Mouse (Mus musculus) thymus, postnatal 36 days (tissue): Measurements from ENCODE around the gene Acap2.

Experiments used
- DNase-seq, 2 experiments: peaks; one replicate each; pipeline ENCODE4 v3.0.0; 2022; ENCODE audit warnings: mixed read lengths in 2 of 2

The Acap2 gene

DNA sequence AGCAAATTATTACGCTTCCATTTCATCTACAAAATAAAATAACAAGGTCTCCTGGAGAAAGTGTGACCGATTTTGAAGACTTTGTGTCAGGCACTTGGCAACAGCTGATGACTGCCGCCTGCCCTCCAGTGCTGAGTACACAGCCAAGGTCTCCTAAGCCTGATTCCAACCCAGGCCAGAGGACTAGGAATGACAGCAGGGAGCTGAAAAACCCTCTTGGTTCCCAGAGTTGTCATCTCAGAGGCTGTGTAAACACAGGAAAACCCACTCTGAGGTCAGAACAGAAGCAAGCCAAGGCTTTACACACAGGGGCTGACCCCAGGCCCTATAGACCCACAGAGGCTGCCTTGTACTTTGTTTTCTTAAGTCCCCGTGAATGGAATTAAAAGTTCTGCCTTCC, 35.1 kb downstream of the Acap2 start:
- DNase-seq: no peak

DNA sequence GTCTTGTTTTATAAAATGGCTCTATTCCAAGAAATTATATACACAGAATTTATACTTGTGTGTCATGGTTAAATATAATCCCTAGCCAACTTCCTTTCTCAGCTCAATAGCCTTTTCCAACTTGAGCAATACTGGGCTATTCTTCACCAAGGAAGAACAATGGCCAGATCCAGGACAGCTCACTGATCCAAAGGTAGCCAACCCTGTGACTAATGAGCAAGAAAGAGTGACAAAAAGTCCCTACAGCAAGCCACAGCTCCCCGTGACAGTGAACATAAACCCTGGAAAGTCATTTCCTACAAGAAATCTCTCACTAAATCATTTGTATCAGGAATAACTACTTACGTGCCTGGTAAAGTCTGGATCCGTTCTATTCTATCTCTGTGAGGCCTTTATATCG, 35.6 kb downstream of the Acap2 start:
- DNase-seq: no peak

DNA sequence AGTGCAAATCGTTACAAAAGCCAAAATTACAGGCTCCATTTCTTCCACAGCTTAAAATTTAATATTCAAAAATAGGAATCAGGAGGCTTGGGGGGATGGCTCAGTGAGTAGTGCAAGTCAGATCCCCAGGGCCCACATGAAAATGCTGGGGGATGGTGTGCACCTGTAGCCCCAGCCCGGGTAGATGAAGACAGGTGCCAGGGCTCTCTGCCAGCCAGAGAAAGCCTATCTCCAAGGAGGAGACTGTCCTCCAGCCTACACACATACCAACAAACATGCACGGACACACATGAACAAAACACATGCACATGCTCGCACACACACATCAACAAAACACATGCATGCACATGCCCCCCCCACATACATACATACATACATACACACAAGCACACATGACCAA, 36.9 kb downstream of the Acap2 start:
- DNase-seq: no peak

DNA sequence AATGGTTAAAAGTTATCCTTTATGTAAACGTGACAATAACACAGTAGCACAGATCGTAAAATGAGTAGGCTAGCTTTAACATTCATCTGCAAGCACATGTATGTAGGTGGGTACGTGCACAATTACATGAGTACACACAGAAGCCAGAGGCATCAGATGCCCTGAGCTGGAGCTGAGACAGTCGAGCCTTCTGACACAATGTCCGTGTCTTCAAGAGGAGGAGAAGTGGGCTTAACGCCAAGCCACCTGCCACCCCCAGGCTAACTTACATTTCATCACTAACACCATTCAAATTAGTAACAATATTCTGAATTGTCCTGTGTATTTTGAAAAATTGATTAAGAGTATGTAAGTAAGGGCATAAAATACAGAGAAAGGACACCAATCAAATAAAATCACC, 40.6 kb downstream of the Acap2 start:
- DNase-seq: no peak

- no peak for DNase-seq
Measured at GRCm38 (mm10) chr16:31159491-31159890, 41.6 kb downstream of the Acap2 start.

- no peak for DNase-seq
Measured at GRCm38 (mm10) chr16:31149841-31150240, 51.2 kb downstream of the Acap2 start.

- DNase-seq: no peak
Measured at GRCm38 (mm10) chr16:31148891-31149290, 52.2 kb downstream of the Acap2 start.

DNA sequence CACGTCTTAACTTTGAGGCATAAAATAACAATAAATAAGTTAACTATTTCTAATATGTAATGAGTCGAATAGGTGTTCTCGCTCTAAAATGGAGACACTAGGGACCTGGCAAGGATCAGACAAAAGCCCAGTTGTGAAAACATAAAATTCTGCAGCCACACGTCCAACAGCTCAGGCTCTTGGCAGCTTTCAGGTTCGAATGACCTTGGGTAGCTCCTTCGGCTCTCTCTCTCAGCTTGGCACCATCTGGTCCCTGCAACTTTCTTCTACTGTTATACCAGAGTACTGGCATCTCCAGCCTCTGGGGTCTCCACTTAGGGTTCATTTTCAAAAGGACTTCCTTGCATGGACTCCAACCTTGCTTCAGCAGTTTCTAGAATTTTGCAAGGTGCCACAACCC, 53.3 kb downstream of the Acap2 start:
- DNase-seq: no peak

DNA sequence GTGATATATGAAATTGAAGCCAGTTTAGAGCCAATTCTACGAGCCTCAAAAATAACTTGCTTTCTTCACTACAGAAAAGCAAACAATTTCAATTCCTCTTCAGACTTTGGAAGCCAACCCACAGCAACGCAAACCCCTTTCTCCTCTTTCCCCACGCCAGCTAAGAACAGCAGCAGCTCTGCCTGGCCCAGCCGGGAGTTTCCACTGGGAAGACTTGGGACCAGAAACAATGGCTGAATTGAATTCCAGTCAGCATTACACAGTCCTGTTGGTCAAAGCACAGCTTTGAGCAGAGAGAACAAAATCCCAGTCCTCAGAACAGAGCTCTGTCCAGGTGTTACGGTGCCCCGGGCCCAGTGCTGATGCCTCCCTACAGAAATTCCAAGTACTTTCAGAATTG, 59.1 kb downstream of the Acap2 start:
- DNase-seq: no peak

DNA sequence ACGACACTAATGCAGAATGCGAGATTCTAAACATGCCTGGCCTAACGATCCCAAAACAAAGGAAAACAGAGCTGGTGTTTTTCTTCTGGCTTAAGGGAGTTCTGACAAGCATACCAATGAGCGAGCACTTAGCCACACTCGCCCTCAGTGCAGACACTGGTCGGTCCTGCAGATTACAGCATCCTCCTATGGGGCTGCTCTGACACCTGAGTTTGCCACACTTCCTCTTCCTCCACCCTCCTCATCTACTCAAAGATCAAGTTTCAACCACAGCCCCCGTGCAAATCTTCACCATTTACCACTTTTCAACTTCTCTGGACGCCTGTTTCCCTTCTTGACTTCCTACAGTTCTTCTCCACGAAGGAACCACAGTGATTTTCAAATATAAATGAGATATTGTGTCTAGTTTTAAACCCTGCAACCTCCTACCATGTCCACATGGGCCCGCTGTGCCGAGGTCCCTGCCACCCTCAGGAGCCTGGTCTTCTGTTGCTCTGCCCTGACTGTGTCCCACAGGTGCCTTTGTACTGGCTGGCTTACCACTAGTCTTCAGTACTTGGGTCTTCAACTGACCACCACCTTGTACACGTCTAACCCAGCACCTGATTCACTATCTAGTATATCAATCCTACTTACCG, 64.3 kb downstream of the Acap2 start:
- DNase-seq: no peak

- no peak for DNase-seq
Measured at GRCm38 (mm10) chr16:31135519-31135918, 65.5 kb downstream of the Acap2 start.

- no peak for DNase-seq
Measured at GRCm38 (mm10) chr16:31131531-31131930, 69.5 kb downstream of the Acap2 start.

DNA sequence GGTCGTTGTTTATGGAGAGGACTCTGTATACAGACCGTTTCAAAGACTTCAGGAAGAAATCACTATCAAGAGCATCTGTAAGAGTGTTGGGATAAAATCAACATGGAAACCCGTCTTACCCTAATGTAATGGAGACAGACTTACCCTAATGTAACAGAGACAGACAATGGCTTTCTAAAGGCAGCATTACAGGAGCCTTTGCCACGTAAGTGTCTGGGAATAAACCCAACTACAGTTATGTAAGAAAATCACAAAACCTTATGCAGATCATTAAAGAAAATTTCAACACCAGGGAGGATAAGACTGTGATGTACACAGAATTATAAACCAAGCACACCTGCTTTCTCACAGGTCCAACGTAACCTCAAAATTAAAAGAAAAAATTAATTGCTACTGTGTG, 72.9 kb downstream of the Acap2 start:
- no peak for DNase-seq

DNA sequence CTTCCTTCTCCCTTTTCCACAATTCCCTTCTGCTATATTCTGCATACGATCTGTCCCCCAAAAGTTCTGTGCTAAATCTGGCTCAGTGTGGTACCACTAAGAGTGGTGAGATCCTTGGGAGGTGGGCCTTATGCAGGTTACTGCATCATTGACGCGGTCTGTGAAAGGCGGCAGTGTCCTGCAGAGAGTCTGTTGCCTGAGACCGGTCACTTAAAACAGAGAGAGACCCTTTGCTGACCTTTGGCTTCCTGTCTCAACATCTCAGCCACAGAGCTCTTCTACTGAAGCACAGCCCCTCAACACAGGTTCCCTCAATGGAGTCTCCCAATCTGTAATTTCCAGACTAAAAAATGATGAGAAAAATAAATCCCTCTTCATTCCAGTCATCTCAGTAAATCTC, 76.1 kb downstream of the Acap2 start:
- DNase-seq: no peak

GRCm38 (mm10) chr16:31121612-31122011, 79.4 kb downstream of the Acap2 start:
- no peak for DNase-seq

GRCm38 (mm10) chr16:31113596-31113995, 87.4 kb downstream of the Acap2 start:
- DNase-seq: no peak

GRCm38 (mm10) chr16:31101352-31101751, 99.7 kb downstream of the Acap2 start:
- DNase-seq: no peak

- DNase-seq: no peak
Measured at GRCm38 (mm10) chr16:31099906-31100305, 101.1 kb downstream of the Acap2 start.

- DNase-seq: no peak
Measured at GRCm38 (mm10) chr16:31094036-31094435, 107.0 kb downstream of the Acap2 start.

- no peak for DNase-seq
Measured at GRCm38 (mm10) chr16:31093186-31093585, 107.9 kb downstream of the Acap2 start.

GRCm38 (mm10) chr16:31081891-31082290, 119.2 kb downstream of the Acap2 start:
- no peak for DNase-seq

- DNase-seq: peak; percentile 93 to 95
Measured at GRCm38 (mm10) chr16:31081125-31081664, 119.8 kb downstream of the Acap2 start, which contains the start of gene Xxylt1. Xxylt1 (minus strand) TSS chr16:31081432.

- no peak for DNase-seq
Measured at GRCm38 (mm10) chr16:31080573-31081051, 120.4 kb downstream of the Acap2 start.

- DNase-seq: no peak
Measured at GRCm38 (mm10) chr16:31077396-31077795, 123.6 kb downstream of the Acap2 start.

- no peak for DNase-seq
Measured at GRCm38 (mm10) chr16:31076436-31076835, 124.6 kb downstream of the Acap2 start.
